ENCODE assay signal across 7 mouse cellular contexts in genomic region chr14:55478651-55479599, GRCm38 (mm10). TPM values are rescaled to one million over a fixed set of nuclear protein-coding genes. Genes with fewer than 3 reads are reported as not detected.
DNase-seq lines count a peak whose midpoint lies in the region; ATAC-seq lines count a peak whose summit lies in the region.

Gene Dhrs4 (plus strand): TSS chr14:55478758.

- peak; percentile 88 for DNase-seq in adrenal gland, postnatal 10 days
- peak; percentile 87 for DNase-seq in embryonic facial prominence, embryonic 11.5 days (ENCODE audit: low spot score)
- DNase-seq in kidney, adult 11 months: peak; percentile 89
- DNase-seq in limb, embryonic 10.5 days (ENCODE audit: low spot score): peak; percentile 86
- peak; percentile 55 for DNase-seq in skeletal muscle tissue, adult 2 months (ENCODE audit: low read depth, low spot score)

- no peaks in the 10 kb centered on the region for H3K9me3 ChIP-seq in embryonic facial prominence, embryonic 11.5 days (replicated peaks; ENCODE audit: control insufficient read depth, low read length)
- no peaks in the 10 kb centered on the region for H3K9me3 ChIP-seq in limb, embryonic 10.5 days (replicated peaks)
- H3K9me3 ChIP-seq in midbrain, embryonic 12.5 days: no peaks in the 10 kb centered on the region

- H3K4me3 ChIP-seq in embryonic facial prominence, embryonic 11.5 days (ENCODE audit: low read depth, low read length): peak within 1 kb of the TSS; percentile 47
- H3K4me3 ChIP-seq in limb, embryonic 10.5 days: peak within 1 kb of the TSS; percentile 71
- H3K4me3 ChIP-seq in midbrain, embryonic 12.5 days: peak within 1 kb of the TSS; percentile 56

- peak within 1 kb of the TSS; percentile 48; the same call in 1 of the 2 replicates for H3K27ac ChIP-seq in embryonic facial prominence, embryonic 11.5 days (replicated peaks; ENCODE audit: low read depth, low read length)
- H3K27ac ChIP-seq in limb, embryonic 10.5 days: peak within 1 kb of the TSS; percentile 94
- peak within 1 kb of the TSS; percentile 43; the same call in 1 of the 2 replicates for H3K27ac ChIP-seq in midbrain, embryonic 12.5 days (replicated peaks)

- H3K27me3 ChIP-seq in embryonic facial prominence, embryonic 11.5 days (ENCODE audit: control insufficient read depth, insufficient read depth, low read length): no peaks in the 10 kb centered on the region
- no peaks in the 10 kb centered on the region for H3K27me3 ChIP-seq in limb, embryonic 10.5 days (ENCODE audit: low read depth, poor library complexity, severe bottlenecking)
- H3K27me3 ChIP-seq in midbrain, embryonic 12.5 days: no peaks in the 10 kb centered on the region

- H3K9ac ChIP-seq in embryonic facial prominence, embryonic 11.5 days (replicated peaks; ENCODE audit: low read length): peak within 1 kb of the TSS; percentile 57
- peak within 1 kb of the TSS; percentile 60 for H3K9ac ChIP-seq in midbrain, embryonic 12.5 days (replicated peaks)

- peak; percentile 96 for ATAC-seq in embryonic facial prominence, embryonic 11.5 days (replicated peaks; ENCODE audit: insufficient number of reproducible peaks, low FRiP score, low TSS enrichment, low read depth)
- ATAC-seq in granulocyte monocyte progenitor cell, adult 5-6 weeks (replicated peaks; ENCODE audit: poor library complexity, severe bottlenecking): peak; percentile 95
- ATAC-seq in midbrain, embryonic 12.5 days (ENCODE audit: low FRiP score, low read depth): peak; percentile 97

- peak within 1 kb of the TSS; percentile 40 for H3K4me2 ChIP-seq in embryonic facial prominence, embryonic 11.5 days (ENCODE audit: low read depth, low read length)
- peak within 1 kb of the TSS; percentile 61 for H3K4me2 ChIP-seq in midbrain, embryonic 12.5 days (replicated peaks)

- H3K4me1 ChIP-seq in embryonic facial prominence, embryonic 11.5 days (ENCODE audit: control insufficient read depth, insufficient read depth, low read length): no peaks in the 10 kb centered on the region
- H3K4me1 ChIP-seq in limb, embryonic 10.5 days: peaks cover 15% of the 10 kb centered on the region
- peaks cover 6% of the 10 kb centered on the region; the same call in 1 of the 2 replicates for H3K4me1 ChIP-seq in midbrain, embryonic 12.5 days

- under 1% methylated on average over 38 of the region's 38 CpGs for WGBS in embryonic facial prominence, embryonic 11.5 days
- WGBS in limb, embryonic 10.5 days: 1% methylated on average over 38 of the region's 38 CpGs
- 1% methylated on average over 38 of the region's 38 CpGs for WGBS in midbrain, embryonic 12.5 days

- no peaks in the 10 kb centered on the region for H3K36me3 ChIP-seq in embryonic facial prominence, embryonic 11.5 days (replicated peaks; ENCODE audit: control insufficient read depth, insufficient read depth, low read depth, low read length)
- H3K36me3 ChIP-seq in limb, embryonic 10.5 days: peaks cover 17% of the 10 kb centered on the region
- no peaks in the 10 kb centered on the region for H3K36me3 ChIP-seq in midbrain, embryonic 12.5 days

RNA-seq across cellular contexts. Expression of gene Dhrs4, which starts in this region (rescaled TPM):
- total RNA-seq in adrenal gland, postnatal 10 days (2021): 100 to 1,000 TPM; 153 to 177 TPM
- polyA plus RNA-seq in embryonic facial prominence, embryonic 11.5 days (2014; fragmentation: Nextera tagmentation; extraction: Ambion mirVana): 49.5 and 58.3 TPM in 2 replicates
- 47.9 and 63.5 TPM in 2 replicates for total RNA-seq in granulocyte monocyte progenitor cell, adult 5-6 weeks (2014; fragmentation: Nextera tagmentation)
- 50.5 and 61.6 TPM in 2 replicates for total RNA-seq in granulocyte monocyte progenitor cell, adult 5-6 weeks (2017)
- 74.5 and 83.2 TPM in 2 replicates for polyA plus RNA-seq in limb, embryonic 10.5 days (2016; fragmentation: Nextera tagmentation; extraction: Ambion mirVana)
- 38.2 and 39.6 TPM in 2 replicates for polyA plus RNA-seq in midbrain, embryonic 12.5 days (2016; fragmentation: Nextera tagmentation; extraction: Ambion mirVana)

Comparison
In these comparisons a context has a peak if more than half of its experiments do, and no peak if none do; other contexts are left out.
1. Peak in every context shown above with its lines: DNase-seq, ATAC-seq, H3K4me3 ChIP-seq and H3K27ac ChIP-seq.
2. H3K27ac ChIP-seq: peak in every context shown above with its lines; median percentile 94 in limb, embryonic 10.5 days; 48 in embryonic facial prominence, embryonic 11.5 days; 43 in midbrain, embryonic 12.5 days.